Mouse (Mus musculus) forebrain, embryonic 12.5 days (tissue): ENCODE measurements at regions not wholly inside any gene's neighbourhood (a gene's known extent, or its start where the extent isn't known, plus 50 kb on each side); places are given as distances from the start of the nearest gene placed in this dataset.
"Not testable (repeated sequence)": the region's sequence is repeated elsewhere in the genome, so short reads cannot be mapped to it uniquely, and the experiment has no call there.

ENCODE experiments used
- ATAC-seq: fragments of 200-750 bp; cut with Nextera tagmentation; 2 replicates; pipeline ENCODE4 v1.8.0; 2017; ENCODE audit warnings: moderate TSS enrichment; ENCODE audit not compliant: low FRiP score
- H3K27ac ChIP-seq: fragments of 300-500 bp; sonication (generic); 2 replicates; pipeline ENCODE4 v1.5.1; 2016; ENCODE audit warnings: mild to moderate bottlenecking
- H3K27me3 ChIP-seq: fragments of 300-500 bp; sonication (generic); 2 replicates; pipeline ENCODE4 v1.6.1; 2016; ENCODE audit warnings: mild to moderate bottlenecking
- H3K36me3 ChIP-seq: fragments of 300-500 bp; sonication (generic); replicated peaks from 2 replicates; pipeline ENCODE4 v1.6.1; 2016; ENCODE audit warnings: mild to moderate bottlenecking
- H3K4me1 ChIP-seq: fragments of 300-500 bp; sonication (generic); 2 replicates; pipeline ENCODE4 v1.6.1; 2016
- H3K4me2 ChIP-seq: fragments of 300-500 bp; sonication (generic); 2 replicates; pipeline ENCODE4 v1.6.1; 2016; ENCODE audit warnings: mild to moderate bottlenecking, moderate library complexity
- H3K4me3 ChIP-seq: fragments of 300-500 bp; sonication (generic); replicated peaks from 2 replicates; pipeline ENCODE4 v1.5.1; 2016; ENCODE audit warnings: mild to moderate bottlenecking
- H3K9ac ChIP-seq: fragments of 300-500 bp; sonication (generic); 2 replicates; pipeline ENCODE4 v1.6.1; 2016; ENCODE audit warnings: mild to moderate bottlenecking
- H3K9me3 ChIP-seq: fragments of 300-500 bp; sonication (generic); 2 replicates; pipeline ENCODE4 v1.6.1; 2016
- WGBS: fragments of 180-500 bp; shearing (Covaris S2); methylation state at CpG from one replicate; pipeline ENCODE4 v1.1.7; 2016; 5-methylcytosine and 5-hydroxymethylcytosine counted together

DNA sequence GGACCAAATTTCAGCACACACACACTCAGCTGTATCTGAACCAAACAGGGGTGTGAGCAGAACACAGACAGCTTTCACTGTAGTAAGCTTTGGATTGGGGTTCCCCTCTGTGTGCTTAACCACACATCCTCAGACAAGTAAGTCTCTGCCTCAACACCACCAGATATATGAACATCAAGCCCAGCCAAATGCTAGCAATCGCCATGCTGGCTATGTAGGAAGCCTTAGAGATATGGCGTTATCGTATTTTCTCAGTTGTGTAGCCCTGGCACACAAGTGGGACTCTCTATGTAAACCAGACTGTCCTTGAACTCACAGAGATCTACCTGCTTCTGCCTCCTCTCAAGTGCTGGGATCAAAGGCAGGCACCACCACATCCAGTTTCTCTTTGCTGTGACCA lies 99.9 kb upstream of the Plcl2 start:
- Histone ChIP-seq H3K27me3 (no peaks in the 10 kb centered on the region), H3K9ac (no peak overlapping the region), H3K27ac (no peak overlapping the region), H3K4me3 (no peak overlapping the region), H3K9me3 (no peaks in the 10 kb centered on the region), H3K36me3 (no peaks in the 10 kb centered on the region), H3K4me1 (no peaks in the 10 kb centered on the region), H3K4me2 (no peak overlapping the region)
- no peak for ATAC-seq
- WGBS: 97% methylated on average over 3 of the region's 3 CpGs

GRCm38 (mm10) chr17:50409895-50410294 lies 99.3 kb upstream of the Plcl2 start:
- no peak overlapping the region for H3K4me3 ChIP-seq
- no peaks in the 10 kb centered on the region for H3K27me3 ChIP-seq
- WGBS: 94% methylated on average over 8 of the region's 8 CpGs
- no peak for ATAC-seq
- no peak overlapping the region for H3K27ac ChIP-seq
- H3K9ac ChIP-seq: no peak overlapping the region
- no peaks in the 10 kb centered on the region for H3K9me3 ChIP-seq
- no peak overlapping the region for H3K4me2 ChIP-seq
- H3K36me3 ChIP-seq: no peaks in the 10 kb centered on the region
- H3K4me1 ChIP-seq: no peaks in the 10 kb centered on the region

GRCm38 (mm10) chr17:50410296-50410695 lies 98.9 kb upstream of the Plcl2 start:
- ATAC-seq: no peak
- no peaks in the 10 kb centered on the region for H3K36me3 ChIP-seq
- no peaks in the 10 kb centered on the region for H3K4me1 ChIP-seq
- WGBS: 95% methylated on average over 3 of the region's 3 CpGs
- H3K4me3 ChIP-seq: no peak overlapping the region
- no peaks in the 10 kb centered on the region for H3K9me3 ChIP-seq
- no peak overlapping the region for H3K9ac ChIP-seq
- no peak overlapping the region for H3K27ac ChIP-seq
- H3K27me3 ChIP-seq: no peaks in the 10 kb centered on the region
- no peak overlapping the region for H3K4me2 ChIP-seq

DNA sequence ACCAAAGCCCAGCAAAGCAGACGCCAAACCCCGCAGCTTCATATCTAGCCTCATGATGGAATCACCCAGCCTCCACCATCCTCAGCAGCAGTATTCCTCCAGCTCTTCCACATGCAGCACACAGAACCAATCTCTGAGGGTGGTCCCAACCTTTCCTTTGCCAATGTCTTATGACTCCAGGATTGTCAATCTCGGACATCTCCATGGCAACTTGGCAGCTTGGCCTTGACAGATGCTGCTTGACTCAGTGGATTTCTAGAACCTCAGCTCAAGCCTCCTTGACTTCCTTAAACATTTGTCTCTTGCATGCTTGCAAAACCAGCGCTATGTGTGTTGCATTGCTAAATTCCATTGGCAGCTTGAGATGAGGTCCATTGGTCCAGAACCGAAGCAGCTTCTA lies 96.8 kb upstream of the Plcl2 start:
- H3K4me2 ChIP-seq: no peak overlapping the region
- no peak for ATAC-seq
- H3K9ac ChIP-seq: no peak overlapping the region
- 90% methylated on average over 5 of the region's 5 CpGs for WGBS
- H3K9me3 ChIP-seq: no peaks in the 10 kb centered on the region
- H3K27me3 ChIP-seq: no peaks in the 10 kb centered on the region
- no peaks in the 10 kb centered on the region for H3K4me1 ChIP-seq
- no peak overlapping the region for H3K4me3 ChIP-seq
- no peaks in the 10 kb centered on the region for H3K36me3 ChIP-seq
- H3K27ac ChIP-seq: no peak overlapping the region

DNA sequence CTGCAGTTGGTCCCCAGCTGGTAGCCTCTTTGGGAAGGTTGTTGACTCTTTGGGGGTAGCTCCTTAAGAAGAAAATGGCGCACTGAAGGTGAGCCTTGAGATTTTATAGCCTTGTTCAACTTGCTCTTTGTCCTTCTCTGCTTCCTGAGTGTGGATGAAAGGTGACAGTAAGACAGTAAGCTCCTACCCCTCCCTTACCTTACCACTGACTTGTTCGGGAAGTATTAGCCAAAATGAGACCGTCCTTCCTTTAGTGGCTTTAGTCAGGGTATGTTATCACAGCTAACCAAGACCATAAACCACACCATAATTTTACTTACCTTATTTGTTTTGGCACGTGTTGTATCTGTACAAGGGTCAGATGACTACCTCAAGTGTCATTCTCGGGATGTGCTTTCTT lies 95.3 kb upstream of the Plcl2 start:
- H3K4me3 ChIP-seq: no peak overlapping the region
- no peak overlapping the region for H3K27ac ChIP-seq
- no peaks in the 10 kb centered on the region for H3K27me3 ChIP-seq
- no peak overlapping the region for H3K4me2 ChIP-seq
- H3K36me3 ChIP-seq: no peaks in the 10 kb centered on the region
- no peaks in the 10 kb centered on the region for H3K4me1 ChIP-seq
- peaks cover 6% of the 10 kb centered on the region; the same call in 1 of the 2 replicates for H3K9me3 ChIP-seq
- H3K9ac ChIP-seq: no peak overlapping the region
- 92% methylated on average over 5 of the region's 5 CpGs for WGBS
- no peak for ATAC-seq

- ATAC-seq: no peak
- no peaks in the 10 kb centered on the region for H3K4me1 ChIP-seq
- H3K27ac ChIP-seq: no peak overlapping the region
- no peak overlapping the region for H3K4me3 ChIP-seq
- no peak overlapping the region for H3K4me2 ChIP-seq
- H3K36me3 ChIP-seq: no peaks in the 10 kb centered on the region
- peaks cover 6% of the 10 kb centered on the region; the same call in 1 of the 2 replicates for H3K9me3 ChIP-seq
- WGBS: 99% methylated on average over 2 of the region's 2 CpGs
- H3K9ac ChIP-seq: no peak overlapping the region
- no peaks in the 10 kb centered on the region for H3K27me3 ChIP-seq
These were observed 93.7 kb upstream of the Plcl2 start for GRCm38 (mm10) chr17:50415331-50416005.

DNA sequence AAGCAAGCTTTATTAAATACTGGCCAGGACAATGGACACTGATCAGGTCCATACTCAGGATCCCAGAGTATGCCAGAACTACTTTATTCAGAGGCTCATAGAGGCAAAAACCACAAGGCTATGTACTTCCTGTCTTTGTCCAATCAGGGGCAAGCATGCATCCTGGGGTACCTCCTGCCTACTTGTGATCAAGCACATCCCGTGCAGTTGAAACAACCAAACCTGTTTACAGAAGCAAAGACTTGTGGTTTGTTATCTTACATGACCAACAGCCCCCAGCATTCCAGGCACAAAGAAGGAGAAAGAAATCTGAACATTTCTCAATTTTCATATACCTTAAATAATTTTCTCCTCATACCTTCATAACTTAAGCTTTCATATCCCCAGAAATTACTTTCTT lies 93.1 kb upstream of the Plcl2 start:
- Histone ChIP-seq H3K27me3 (no peaks in the 10 kb centered on the region), H3K4me2 (no peak overlapping the region), H3K4me3 (no peak overlapping the region), H3K9me3 (peaks cover 6% of the 10 kb centered on the region; the same call in 1 of the 2 replicates), H3K4me1 (no peaks in the 10 kb centered on the region), H3K36me3 (no peaks in the 10 kb centered on the region), H3K9ac (no peak overlapping the region), H3K27ac (no peak overlapping the region)
- no peak for ATAC-seq
- 83% methylated on average over 1 of the region's 1 CpGs for whole genome bisulfite sequencing

DNA sequence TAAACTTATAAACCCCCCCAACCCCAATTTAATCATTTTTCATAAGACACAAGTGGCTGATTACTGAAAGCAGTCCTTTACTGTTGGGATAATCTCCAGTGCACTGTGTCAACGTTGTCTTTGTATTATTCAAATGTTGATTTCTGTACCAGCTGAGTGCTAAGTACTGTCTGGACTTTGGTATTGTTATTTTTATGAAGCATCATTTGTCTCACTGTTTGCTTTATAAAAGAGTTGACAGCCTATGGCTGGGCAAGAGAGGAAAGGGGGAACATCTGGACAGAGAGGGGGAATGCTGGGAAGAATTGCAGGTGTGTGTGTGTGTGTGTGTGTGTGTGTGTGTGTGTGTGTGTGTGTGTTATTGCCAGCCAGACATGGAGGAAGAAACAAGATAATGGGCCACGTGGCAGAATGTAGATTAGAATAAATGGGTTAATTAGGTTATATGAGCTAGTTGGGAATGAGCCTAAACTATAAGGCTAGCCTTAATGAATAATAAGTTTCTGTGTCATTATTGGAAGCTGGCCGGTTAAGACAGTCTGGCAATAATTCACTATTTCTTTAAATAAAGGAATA lies 92.6 kb upstream of the Plcl2 start:
- Histone ChIP-seq H3K36me3 (no peaks in the 10 kb centered on the region), H3K9me3 (peaks cover 6% of the 10 kb centered on the region; the same call in 1 of the 2 replicates), H3K27me3 (no peaks in the 10 kb centered on the region), H3K27ac (no peak overlapping the region), H3K4me2 (no peak overlapping the region), H3K9ac (no peak overlapping the region), H3K4me3 (no peak overlapping the region), H3K4me1 (no peaks in the 10 kb centered on the region)
- WGBS: 69% methylated on average over 3 of the region's 3 CpGs
- ATAC-seq: no peak

GRCm38 (mm10) chr17:50418863-50419383 lies 90.3 kb upstream of the Plcl2 start:
- no peak overlapping the region for H3K27ac ChIP-seq
- no peaks in the 10 kb centered on the region for H3K4me1 ChIP-seq
- peaks cover 6% of the 10 kb centered on the region; the same call in 1 of the 2 replicates for H3K9me3 ChIP-seq
- H3K36me3 ChIP-seq: no peaks in the 10 kb centered on the region
- no peak overlapping the region for H3K4me2 ChIP-seq
- H3K27me3 ChIP-seq: no peaks in the 10 kb centered on the region
- no peak overlapping the region for H3K9ac ChIP-seq
- no peak overlapping the region for H3K4me3 ChIP-seq
- WGBS: 61% methylated on average over 3 of the region's 3 CpGs
- no peak for ATAC-seq

GRCm38 (mm10) chr17:50419551-50419950 lies 89.7 kb upstream of the Plcl2 start:
- not testable (repeated sequence) for H3K27ac ChIP-seq, ATAC-seq, H3K9me3 ChIP-seq, H3K4me1 ChIP-seq, H3K27me3 ChIP-seq, H3K36me3 ChIP-seq, H3K9ac ChIP-seq, H3K4me3 ChIP-seq, H3K4me2 ChIP-seq

- Histone ChIP-seq H3K4me2 (no peak overlapping the region), H3K9me3 (peaks cover 6% of the 10 kb centered on the region; the same call in 1 of the 2 replicates), H3K36me3 (no peaks in the 10 kb centered on the region), H3K4me3 (no peak overlapping the region), H3K9ac (no peak overlapping the region), H3K27me3 (no peaks in the 10 kb centered on the region), H3K4me1 (no peaks in the 10 kb centered on the region), H3K27ac (no peak overlapping the region)
- WGBS: 92% methylated on average over 6 of the region's 12 CpGs
- peak; percentile 88; the same call in 1 of the 2 replicates for ATAC-seq
These were observed 89.2 kb upstream of the Plcl2 start for GRCm38 (mm10) chr17:50419966-50420365.

GRCm38 (mm10) chr17:50420690-50421089 lies 88.5 kb upstream of the Plcl2 start:
- no peak for ATAC-seq
- H3K27ac ChIP-seq: no peak overlapping the region
- no peak overlapping the region for H3K4me2 ChIP-seq
- 95% methylated on average over 6 of the region's 6 CpGs for WGBS
- H3K9ac ChIP-seq: no peak overlapping the region
- peaks cover 6% of the 10 kb centered on the region; the same call in 1 of the 2 replicates for H3K9me3 ChIP-seq
- H3K4me1 ChIP-seq: no peaks in the 10 kb centered on the region
- H3K36me3 ChIP-seq: no peaks in the 10 kb centered on the region
- H3K4me3 ChIP-seq: no peak overlapping the region
- H3K27me3 ChIP-seq: no peaks in the 10 kb centered on the region

- WGBS: 96% methylated on average over 10 of the region's 10 CpGs
- Histone ChIP-seq H3K9ac (no peak overlapping the region), H3K27ac (no peak overlapping the region), H3K4me2 (no peak overlapping the region), H3K4me1 (no peaks in the 10 kb centered on the region), H3K9me3 (peaks cover 6% of the 10 kb centered on the region; the same call in 1 of the 2 replicates), H3K27me3 (no peaks in the 10 kb centered on the region), H3K36me3 (no peaks in the 10 kb centered on the region), H3K4me3 (no peak overlapping the region)
- no peak for ATAC-seq
These were observed 87.7 kb upstream of the Plcl2 start for GRCm38 (mm10) chr17:50421476-50421875.
